Mouse (Mus musculus) stomach, postnatal 0 days (tissue): ENCODE results near the gene Lca5l.

ENCODE experiments used
- CTCF ChIP-seq: IDR thresholded peaks from 2 replicates; pipeline ENCODE4 v1.5.1; 2016; ENCODE audit warnings: antibody characterized with exemption, low read depth, mild to moderate bottlenecking, moderate library complexity
- EP300 ChIP-seq: optimal IDR thresholded peaks from 2 replicates; pipeline ENCODE3; 2016; ENCODE audit warnings: antibody characterized with exemption

DNA sequence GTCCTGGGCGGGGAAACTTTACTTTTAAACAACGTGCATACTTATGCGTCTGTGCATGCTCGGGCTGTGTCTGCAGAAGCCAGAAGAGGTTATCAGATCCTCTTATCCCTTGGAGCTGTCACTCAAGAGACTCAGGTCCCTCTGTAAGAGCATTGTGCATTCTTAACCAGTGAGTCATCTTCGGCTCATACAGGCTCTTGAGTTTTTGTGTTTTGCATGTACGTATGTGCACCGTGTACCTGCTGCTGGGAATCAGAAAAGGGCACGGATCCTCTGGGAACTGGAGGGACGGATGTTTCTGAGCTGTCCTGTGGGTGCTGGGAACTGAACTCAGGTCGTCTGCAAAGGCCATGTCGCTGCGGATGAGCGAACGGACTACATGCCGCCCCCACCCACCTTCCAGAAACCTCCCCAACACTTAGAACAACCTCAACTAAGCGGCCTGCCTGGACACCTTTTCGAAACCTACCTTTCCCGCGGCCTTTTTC, 65.3 kb downstream of the Lca5l start:
- TF ChIP-seq CTCF (no peak), EP300 (no peak)
